Mouse (Mus musculus) layer of hippocampus, adult 2 months (tissue): ENCODE data around the gene Pigv. TPM values are rescaled to one million over a fixed set of nuclear protein-coding genes. Genes with fewer than 3 reads are reported as not detected.

Source experiments
- DNase-seq, 2 experiments: peaks; one replicate each; pipeline ENCODE4 v3.0.0; 2022; ENCODE audit warnings: low spot score in 2 of 2
- H3K27ac ChIP-seq: fragments of 200-600 bp; 2 replicates; pipeline ENCODE4 v1.8.1; 2022
- H3K4me3 ChIP-seq: fragments of 200-600 bp; 2 replicates; pipeline ENCODE4 v1.8.1; 2022; ENCODE audit warnings: mild to moderate bottlenecking
- CTCF ChIP-seq: fragments of 200-600 bp; conservative IDR thresholded peaks from 2 replicates; pipeline ENCODE4 v1.8.1; 2022; ENCODE audit warnings: antibody characterized with exemption, mild to moderate bottlenecking, moderate library complexity
- microRNA-seq, 2 experiments: library from miRNA; unstranded; fragments of <30 nt; microRNA quantifications; one replicate each; pipeline ENCODE4 v1.2.0; 2021
- total RNA-seq, 2 experiments: library from RNA; stranded (reverse); gene quantifications; 2 replicates each; pipeline ENCODE4 v1.2.3; 2021

Pigv gene
- total RNA-seq, 2 experiments from 2014 or later, result 9.1 to 9.7 TPM

GRCm38 (mm10) chr4:133613867-133614266 lies 58.6 kb downstream of the Pigv start:
- TF ChIP-seq CTCF, result no peak
- Histone ChIP-seq H3K4me3 (no peak overlapping the region), H3K27ac (peak overlapping the region; percentile 72)
- DNase-seq, result no peak

- DNase-seq, result no peak
- TF ChIP-seq CTCF, result no peak
- Histone ChIP-seq H3K4me3 (no peak overlapping the region), H3K27ac (no peak overlapping the region)
Observed at GRCm38 (mm10) chr4:133613026-133613425, 59.4 kb downstream of the Pigv start.

- peak; percentile 42 for TF ChIP-seq CTCF
- Histone ChIP-seq H3K4me3 (no peak overlapping the region), H3K27ac (no peak overlapping the region)
- no peak for DNase-seq
Observed at GRCm38 (mm10) chr4:133612416-133612815, 60.0 kb downstream of the Pigv start.

GRCm38 (mm10) chr4:133611815-133612214 lies 60.6 kb downstream of the Pigv start:
- DNase-seq, result no peak
- Histone ChIP-seq H3K27ac (no peak overlapping the region), H3K4me3 (no peak overlapping the region)
- peak; percentile 54 for TF ChIP-seq CTCF

Small RNA genes lying within 50 kb of the gene (microRNA-seq; reads per million reads assigned to microRNA genes)
- 0 reads per million in 2 experiments for gene Mir7227

Other genes with a start within 250 kb of the Pigv start
- gene Tent5b, start 192.5 kb downstream of the Pigv start, total RNA-seq, result not detected
- gene Trnp1, start 174.1 kb downstream of the Pigv start, total RNA-seq, result 100 to 1,000 TPM; 154 to 165 TPM
- under 1 TPM in 1 of 2 experiments, not detected in 1; 0.34 TPM for gene Kdf1, start 153.7 kb downstream of the Pigv start, total RNA-seq
- 100 to 1,000 TPM; 123 to 128 TPM for gene Nudc, start 126.7 kb downstream of the Pigv start, total RNA-seq
- not detected for gene Nr0b2, start 119.3 kb downstream of the Pigv start, total RNA-seq
- 10 to 100 TPM in 1 of 2 experiments, 1 to 10 TPM in 1; 6.5 to 10.3 TPM for gene Gpatch3, start 97.9 kb downstream of the Pigv start, total RNA-seq
- gene Gpn2, start 88.3 kb downstream of the Pigv start, total RNA-seq, result 10 to 100 TPM; 10.7 to 11.6 TPM
- gene Sfn, start 70.5 kb downstream of the Pigv start, total RNA-seq, result 1 to 10 TPM; 1.6 to 1.8 TPM
- 10 to 100 TPM; 37.1 to 38.0 TPM for gene Zdhhc18, start 22.5 kb downstream of the Pigv start, total RNA-seq
- 10 to 100 TPM; 83.2 to 88.6 TPM for gene Arid1a, start 84.1 kb upstream of the Pigv start, total RNA-seq
- gene Rps6ka1, start 215.2 kb upstream of the Pigv start, total RNA-seq, result 10 to 100 TPM in 1 of 2 experiments, 1 to 10 TPM in 1; 8.6 to 11.9 TPM